Mouse (Mus musculus) MEL (cell line): ENCODE results near the gene Bglap2.
A peak's percentile ranks its signal among the peaks of the same experiment; 100 is the strongest.

ENCODE experiments used
- BHLHE40 ChIP-seq: IDR thresholded peaks from 2 replicates; pipeline ENCODE4 v1.6.1; 2012; ENCODE audit warnings: low read depth, mild to moderate bottlenecking, inconsistent platforms, low read length, improper control_type of control experiment, borderline replicate concordance
- CTCF ChIP-seq, 3 experiments: IDR thresholded peaks in 2 of 3; conservative IDR thresholded peaks in 1 of 3; 2 replicates each; pipeline ENCODE4 v1.5.1; 2011 to 2012; ENCODE audit warnings: low read length in 3 of 3, low read depth in 2 of 3, mild to moderate bottlenecking in 2 of 3, improper control_type of control experiment in 1 of 3, inconsistent platforms in 1 of 3, mixed read lengths in 1 of 3, moderate library complexity in 1 of 3; ENCODE audit not compliant: control insufficient read depth in 1 of 3, insufficient read depth in 1 of 3, poor library complexity in 1 of 3, severe bottlenecking in 1 of 3
- EP300 ChIP-seq, 2 experiments: IDR thresholded peaks; 2 replicates each; pipeline ENCODE4 v1.6.1; 2011; ENCODE audit warnings: improper control_type of control experiment in 2 of 2, low read length in 2 of 2, low read depth in 1 of 2, mild to moderate bottlenecking in 1 of 2
- JUND ChIP-seq: IDR thresholded peaks from 2 replicates; pipeline ENCODE4 v1.6.1; 2011; ENCODE audit warnings: low read depth, mild to moderate bottlenecking, improper control_type of control experiment, low read length
- MAX ChIP-seq: IDR thresholded peaks from 2 replicates; pipeline ENCODE4 v1.6.1; 2011; ENCODE audit warnings: low read length, improper control_type of control experiment
- MAZ ChIP-seq: IDR thresholded peaks from 2 replicates; pipeline ENCODE4 v1.6.1; 2012; ENCODE audit warnings: low read depth, mild to moderate bottlenecking, inconsistent platforms, low read length, improper control_type of control experiment
- MXI1 ChIP-seq: IDR thresholded peaks from 2 replicates; pipeline ENCODE4 v1.6.1; 2011; ENCODE audit warnings: mild to moderate bottlenecking, low read depth, low read length, improper control_type of control experiment
- NRF1 ChIP-seq: IDR thresholded peaks from 2 replicates; pipeline ENCODE4 v1.6.1; 2014; ENCODE audit warnings: low read depth, mild to moderate bottlenecking, inconsistent platforms, low read length, improper control_type of control experiment, moderate library complexity; ENCODE audit not compliant: poor library complexity, insufficient read depth, severe bottlenecking
- POLR2A ChIP-seq, 2 experiments: IDR thresholded peaks; 2 replicates each; pipeline ENCODE4 v1.6.1; 2011 to 2012; ENCODE audit warnings: low read length in 2 of 2, mild to moderate bottlenecking in 2 of 2, control low read depth in 1 of 2, improper control_type of control experiment in 1 of 2, low read depth in 1 of 2, moderate library complexity in 1 of 2; ENCODE audit not compliant: control insufficient read depth in 1 of 2, insufficient read depth in 1 of 2, poor library complexity in 1 of 2
- POLR2AphosphoS5 ChIP-seq: IDR thresholded peaks from 2 replicates; pipeline ENCODE4 v1.6.1; 2012; ENCODE audit warnings: low read depth, borderline replicate concordance, mild to moderate bottlenecking, inconsistent platforms, low read length, moderate library complexity, mixed read lengths
- SMC3 ChIP-seq: IDR thresholded peaks from 2 replicates; pipeline ENCODE4 v1.6.1; 2011; ENCODE audit warnings: low read depth, low read length, improper control_type of control experiment
- TBP ChIP-seq: IDR thresholded peaks from 2 replicates; pipeline ENCODE4 v1.8.0; 2011; ENCODE audit warnings: low read depth, low read length, improper control_type of control experiment
- USF2 ChIP-seq, 2 experiments: IDR thresholded peaks; 2 replicates each; pipeline ENCODE4 v1.6.1; 2011 to 2012; ENCODE audit warnings: improper control_type of control experiment in 2 of 2, low read length in 2 of 2, borderline replicate concordance in 1 of 2, inconsistent platforms in 1 of 2, low read depth in 1 of 2, mild to moderate bottlenecking in 1 of 2; ENCODE audit not compliant: insufficient read depth in 1 of 2
- ZC3H11A ChIP-seq: IDR thresholded peaks from 2 replicates; pipeline ENCODE4 v1.6.1; 2012; ENCODE audit warnings: low read depth, mild to moderate bottlenecking, inconsistent platforms, low read length, improper control_type of control experiment

DNA sequence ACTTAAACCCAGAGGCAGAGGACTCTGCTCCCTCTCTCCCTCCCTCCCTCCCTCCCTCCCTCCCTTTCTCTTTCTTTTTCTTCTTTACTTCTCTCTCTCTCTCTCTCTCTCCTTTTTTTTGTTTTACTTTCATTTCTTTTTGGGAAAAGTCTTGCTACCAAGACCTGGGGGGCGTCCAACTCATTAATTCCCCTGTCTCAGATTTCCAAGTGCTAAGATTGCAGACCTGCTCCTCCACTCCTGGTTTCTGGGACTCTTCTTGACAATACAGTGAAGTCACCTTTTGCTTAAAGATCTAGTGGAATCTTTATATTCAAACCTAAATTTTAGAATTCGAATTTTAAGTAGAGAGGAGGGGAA is 46.8 kb upstream of the Bglap2 start:
- TF ChIP-seq CTCF (IDR thresholded peaks at IDR 0.05 in 2 of 3, conservative IDR thresholded peaks at IDR 0.05 in 1 of 3; ENCODE audit: control insufficient read depth in 1 of 3, insufficient read depth in 1 of 3, low read depth in 2 of 3, low read length in 3 of 3, poor library complexity in 1 of 3, severe bottlenecking in 1 of 3) (no peak), POLR2AphosphoS5 (no peak), MXI1 (no peak), POLR2A (IDR thresholded peaks at IDR 0.05; ENCODE audit: control insufficient read depth in 1 of 2, insufficient read depth in 1 of 2, low read depth in 1 of 2, low read length in 2 of 2, poor library complexity in 1 of 2) (no peak), TBP (no peak), MAX (no peak), EP300 (IDR thresholded peaks at IDR 0.05; ENCODE audit: low read depth in 1 of 2, low read length in 2 of 2) (no peak), ZC3H11A (no peak), USF2 (IDR thresholded peaks at IDR 0.05; ENCODE audit: borderline replicate concordance in 1 of 2, insufficient read depth in 1 of 2, low read depth in 1 of 2, low read length in 2 of 2) (no peak), SMC3 (no peak), JUND (no peak), MAZ (peak; percentile 83), NRF1 (no peak), BHLHE40 (no peak)
